Mouse (Mus musculus) adrenal gland, adult (tissue): ENCODE measurements around the gene Llgl1.
A peak's percentile ranks its signal among the peaks of the same experiment; 100 is the strongest.

ENCODE experiments used
- DNase-seq, 2 experiments: peaks; one replicate each; pipeline ENCODE4 v3.0.0; 2022 to 2023; ENCODE audit warnings: low spot score in 1 of 2; ENCODE audit not compliant: inconsistent age in 2 of 2

The Llgl1 gene

GRCm38 (mm10) chr11:60699524-60700075, at the start of gene Llgl1:
Gene Llgl1, plus strand, starts transcription at chr11:60699723.
- peak; percentile 92 to 96 for DNase-seq

- no peak for DNase-seq
Measured at GRCm38 (mm10) chr11:60696165-60696564, 3.4 kb upstream of the Llgl1 start.

GRCm38 (mm10) chr11:60697561-60697960, 2.0 kb upstream of the Llgl1 start:
- DNase-seq: peak; percentile 3 to 43

- DNase-seq: peak; percentile 68 to 89
Measured at GRCm38 (mm10) chr11:60698806-60699523, 558 bp upstream of the Llgl1 start.

GRCm38 (mm10) chr11:60700320-60701185, 1.0 kb downstream of the Llgl1 start:
- DNase-seq: peak; percentile 13 to 46

GRCm38 (mm10) chr11:60701611-60702010, 2.1 kb downstream of the Llgl1 start:
- DNase-seq: peak; percentile 24

- DNase-seq: peak; percentile 64 to 83
Measured at GRCm38 (mm10) chr11:60703131-60703530, 3.6 kb downstream of the Llgl1 start.

GRCm38 (mm10) chr11:60704023-60704880, 4.7 kb downstream of the Llgl1 start:
- peak; percentile 11 to 22 for DNase-seq

- peak; percentile 4 to 22 for DNase-seq
Measured at GRCm38 (mm10) chr11:60705255-60705654, 5.7 kb downstream of the Llgl1 start.

- peak; percentile 2 to 32 for DNase-seq
Measured at GRCm38 (mm10) chr11:60706076-60706475, 6.6 kb downstream of the Llgl1 start.

- DNase-seq: peak in 1 of 2 experiments; percentile 15
Measured at GRCm38 (mm10) chr11:60706696-60707480, 7.4 kb downstream of the Llgl1 start.

GRCm38 (mm10) chr11:60707672-60708071, 8.1 kb downstream of the Llgl1 start:
- DNase-seq: peak; percentile 90 to 95

GRCm38 (mm10) chr11:60708631-60709030, 9.1 kb downstream of the Llgl1 start:
- DNase-seq: peak in 1 of 2 experiments; percentile 16

GRCm38 (mm10) chr11:60709481-60710465, 10.2 kb downstream of the Llgl1 start:
- peak in 1 of 2 experiments; percentile 11 for DNase-seq

GRCm38 (mm10) chr11:60711218-60711617, 11.7 kb downstream of the Llgl1 start:
- peak in 1 of 2 experiments; percentile 4 for DNase-seq

GRCm38 (mm10) chr11:60712040-60712439, 12.5 kb downstream of the Llgl1 start:
- peak in 1 of 2 experiments; percentile 5 for DNase-seq

- peak in 1 of 2 experiments; percentile 6 for DNase-seq
Measured at GRCm38 (mm10) chr11:60712639-60713255, 13.2 kb downstream of the Llgl1 start.

- no peak for DNase-seq
Measured at GRCm38 (mm10) chr11:60715833-60716232, 16.3 kb downstream of the Llgl1 start.
